Mouse (Mus musculus) heart, adult 2 months (tissue): ENCODE measurements around the gene Mrps35.

Experiments
- CTCF ChIP-seq: fragments of 200-600 bp; IDR thresholded peaks from 2 replicates; pipeline ENCODE4 v1.8.1; 2022; ENCODE audit warnings: antibody characterized with exemption, mild to moderate bottlenecking, moderate library complexity
- EP300 ChIP-seq: fragments of 200-500 bp; IDR thresholded peaks from 2 replicates; pipeline ENCODE4 v1.6.1; 2011; ENCODE audit warnings: low read depth, low read length, control low read depth; ENCODE audit not compliant: insufficient read depth
- POLR2A ChIP-seq: fragments of 200-500 bp; IDR thresholded peaks from 2 replicates; pipeline ENCODE4 v1.6.1; 2011; ENCODE audit warnings: mild to moderate bottlenecking, low read depth, low read length, control low read depth; ENCODE audit not compliant: insufficient read depth

GRCm38 (mm10) chr6:147032303-147032925 lies 10.2 kb upstream of the Mrps35 start, which contains the start of gene Rep15:
- no peak for TF ChIP-seq CTCF
- no peak for TF ChIP-seq EP300
- no peak for TF ChIP-seq POLR2A
